Mouse (Mus musculus) liver, embryonic 14.5 days (tissue): ENCODE measurements at regions not wholly inside any gene's neighbourhood (a gene's known extent, or its start where the extent isn't known, plus 50 kb on each side); places are given as distances from the start of the nearest gene placed in this dataset.

Source experiments
- CTCF ChIP-seq: IDR thresholded peaks from 2 replicates; pipeline ENCODE4 v1.5.1; 2016; ENCODE audit warnings: antibody characterized with exemption, low read depth, control low read depth
- EP300 ChIP-seq: IDR thresholded peaks from 2 replicates; pipeline ENCODE4 v1.6.1; 2016; ENCODE audit warnings: antibody characterized with exemption, low read depth

DNA sequence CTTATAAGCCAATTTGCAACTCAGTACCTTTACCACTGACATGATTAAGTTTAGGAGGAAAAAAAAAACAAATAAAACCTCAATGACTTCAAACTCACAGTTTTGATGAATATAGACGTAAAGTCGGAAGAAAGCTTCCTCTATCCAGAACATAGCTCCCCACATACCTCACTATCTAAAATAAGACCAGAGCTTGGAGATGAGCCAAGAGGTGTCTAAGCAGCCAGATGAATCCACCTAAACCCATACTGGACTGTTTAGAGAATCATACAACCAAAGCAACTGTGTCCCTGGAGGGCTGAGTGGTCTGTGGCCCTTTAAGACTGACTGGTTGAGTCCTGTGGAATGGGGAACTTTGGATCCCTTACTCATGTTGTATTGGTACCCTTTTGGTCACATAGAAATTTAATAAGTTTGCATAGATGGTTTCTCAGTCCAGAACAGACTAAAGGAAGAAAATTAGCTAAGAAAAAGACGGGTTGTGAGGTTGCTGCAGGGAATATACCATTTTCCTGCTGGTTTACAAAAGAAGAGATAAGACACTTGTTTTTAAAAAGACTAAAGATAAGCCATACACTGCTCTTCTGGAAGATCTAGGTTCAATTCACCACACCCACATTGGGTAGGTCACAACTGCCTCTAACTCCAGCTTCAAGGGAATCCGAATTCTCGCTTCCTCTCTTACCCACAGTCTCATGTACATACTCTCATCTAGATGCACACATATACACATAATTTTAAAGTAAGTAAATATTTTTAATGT, 127.6 kb downstream of the Zfp36l1 start:
- TF ChIP-seq EP300 (peak; percentile 63), CTCF (no peak)
